Mouse (Mus musculus) liver, adult 2 months (tissue): ENCODE data around the gene Myo1a. TPM values are rescaled to one million over a fixed set of nuclear protein-coding genes. Genes with fewer than 3 reads are reported as not detected.

Experiments used
- DNase-seq: peaks from one replicate; pipeline ENCODE4 v3.0.0-alpha.2; 2011; ENCODE audit warnings: low read depth, low spot score; ENCODE audit errors: extremely low read depth
- H3K27ac ChIP-seq: fragments of 200-500 bp; replicated peaks from 2 replicates; pipeline ENCODE4 v1.5.1; 2012; ENCODE audit warnings: low read depth, mild to moderate bottlenecking, control low read depth, inconsistent platforms, low read length; ENCODE audit not compliant: insufficient read depth
- H3K27me3 ChIP-seq: fragments of 200-500 bp; 2 replicates; pipeline ENCODE4 v1.6.1; 2012; ENCODE audit warnings: mild to moderate bottlenecking, moderate library complexity, low read length, inconsistent platforms; ENCODE audit not compliant: control insufficient read depth, insufficient read depth
- H3K36me3 ChIP-seq: fragments of 200-500 bp; 2 replicates; pipeline ENCODE4 v1.6.1; 2012; ENCODE audit warnings: low read length, inconsistent platforms; ENCODE audit not compliant: control insufficient read depth, insufficient read depth
- H3K4me1 ChIP-seq: fragments of 200-500 bp; 2 replicates; pipeline ENCODE4 v1.6.1; 2011; ENCODE audit warnings: low read length; ENCODE audit not compliant: control insufficient read depth, insufficient read depth
- H3K4me3 ChIP-seq: fragments of 200-500 bp; 2 replicates; pipeline ENCODE4 v1.5.1; 2011; ENCODE audit warnings: low read depth, mild to moderate bottlenecking, control low read depth, low read length, moderate library complexity; ENCODE audit not compliant: insufficient read depth
- H3K79me2 ChIP-seq: fragments of 200-500 bp; 2 replicates; pipeline ENCODE4 v1.6.1; 2012; ENCODE audit warnings: inconsistent platforms, mild to moderate bottlenecking, low read length, moderate library complexity; ENCODE audit not compliant: control insufficient read depth, insufficient read depth
- H3K9ac ChIP-seq: fragments of 200-500 bp; 2 replicates; pipeline ENCODE4 v1.6.1; 2012; ENCODE audit warnings: low read depth, mild to moderate bottlenecking, control low read depth, inconsistent platforms, low read length
- CTCF ChIP-seq: fragments of 200-500 bp; IDR thresholded peaks from 2 replicates; pipeline ENCODE4 v1.5.1; 2011; ENCODE audit warnings: low read depth, low read length, control low read depth
- POLR2A ChIP-seq: fragments of 200-500 bp; IDR thresholded peaks from 2 replicates; pipeline ENCODE4 v1.6.1; 2011; ENCODE audit warnings: low read length, control low read depth; ENCODE audit not compliant: insufficient read depth; ENCODE audit errors: extremely low read depth
- WGBS: fragments of 180-500 bp; shearing (Covaris S2); methylation state at CpG from one replicate; pipeline ENCODE4 v1.1.7; 2018; 5-methylcytosine and 5-hydroxymethylcytosine counted together
- polyA plus RNA-seq: library from polyadenylated mRNA; depleted of rRNA; stranded (reverse); fragments of >200 nt; gene quantifications from 2 replicates; pipeline ENCODE4 v1.2.3, GENCODE M21; 2012
- total RNA-seq: library from RNA; depleted of rRNA; stranded (reverse); fragments of >200 nt; gene quantifications from 2 replicates; pipeline ENCODE4 v1.2.3, GENCODE M21; 2014

Myo1a gene
- total and polyA plus RNA-seq, 2 experiments = 0.02 to 0.18 TPM

- Histone ChIP-seq H3K27ac (no peak overlapping the region), H3K9ac (no peak overlapping the region), H3K27me3 (no peaks in the 10 kb centered on the region), H3K4me3 (no peak overlapping the region), H3K36me3 (peaks cover 3% of the 10 kb centered on the region), H3K79me2 (no peaks in the 10 kb centered on the region), H3K4me1 (no peaks in the 10 kb centered on the region)
- TF ChIP-seq CTCF (no peak), POLR2A (no peak)
- DNase-seq = no peak
- 37% methylated on average over 1 of the region's 1 CpGs for WGBS
These were observed 13.9 kb upstream of the Myo1a start for GRCm38 (mm10) chr10:127691053-127691452.

- H3K4me3 ChIP-seq = no peak overlapping the region
- no peak for TF ChIP-seq POLR2A
- TF ChIP-seq CTCF = peak; percentile 47
- H3K36me3 ChIP-seq = peaks cover 1% of the 10 kb centered on the region; the same call in 1 of the 2 replicates
- peak; percentile 39 for DNase-seq
- H3K79me2 ChIP-seq = no peaks in the 10 kb centered on the region
- no peaks in the 10 kb centered on the region for H3K4me1 ChIP-seq
- H3K27ac ChIP-seq = no peak overlapping the region
- H3K9ac ChIP-seq = no peak overlapping the region
- WGBS = 41% methylated on average over 2 of the region's 2 CpGs
- no peaks in the 10 kb centered on the region for H3K27me3 ChIP-seq
These were observed 10.3 kb upstream of the Myo1a start for GRCm38 (mm10) chr10:127694636-127695035.

- no peak for DNase-seq
- Histone ChIP-seq H3K4me1 (no peaks in the 10 kb centered on the region), H3K36me3 (peaks cover 1% of the 10 kb centered on the region; the same call in 1 of the 2 replicates), H3K27me3 (no peaks in the 10 kb centered on the region), H3K79me2 (no peaks in the 10 kb centered on the region), H3K4me3 (no peak overlapping the region), H3K27ac (no peak overlapping the region), H3K9ac (no peak overlapping the region)
- 95% methylated on average over 7 of the region's 7 CpGs for WGBS
- no peak for TF ChIP-seq CTCF
- no peak for TF ChIP-seq POLR2A
These were observed 9.2 kb upstream of the Myo1a start for GRCm38 (mm10) chr10:127695775-127696174.

- 96% methylated on average over 7 of the region's 7 CpGs for WGBS
- no peak for DNase-seq
- no peak overlapping the region for H3K27ac ChIP-seq
- no peaks in the 10 kb centered on the region for H3K27me3 ChIP-seq
- peaks cover 1% of the 10 kb centered on the region; the same call in 1 of the 2 replicates for H3K36me3 ChIP-seq
- no peak overlapping the region for H3K4me3 ChIP-seq
- no peak overlapping the region for H3K9ac ChIP-seq
- no peaks in the 10 kb centered on the region for H3K4me1 ChIP-seq
- TF ChIP-seq POLR2A = no peak
- no peaks in the 10 kb centered on the region for H3K79me2 ChIP-seq
These were observed 6.0 kb upstream of the Myo1a start for GRCm38 (mm10) chr10:127698966-127699365.

GRCm38 (mm10) chr10:127703299-127703698 lies 1.7 kb upstream of the Myo1a start:
- H3K4me1 ChIP-seq = no peaks in the 10 kb centered on the region
- H3K4me3 ChIP-seq = no peak overlapping the region
- 46% methylated on average over 4 of the region's 4 CpGs for WGBS
- H3K79me2 ChIP-seq = no peaks in the 10 kb centered on the region
- TF ChIP-seq CTCF = no peak
- TF ChIP-seq POLR2A = no peak
- no peaks in the 10 kb centered on the region for H3K36me3 ChIP-seq
- H3K27ac ChIP-seq = no peak overlapping the region
- no peaks in the 10 kb centered on the region for H3K27me3 ChIP-seq
- H3K9ac ChIP-seq = no peak overlapping the region
- DNase-seq = no peak

GRCm38 (mm10) chr10:127704293-127704692 lies 677 bp upstream of the Myo1a start:
- H3K4me3 ChIP-seq = no peak overlapping the region
- no peaks in the 10 kb centered on the region for H3K79me2 ChIP-seq
- H3K27me3 ChIP-seq = no peaks in the 10 kb centered on the region
- no peak for DNase-seq
- no peak overlapping the region for H3K27ac ChIP-seq
- no peaks in the 10 kb centered on the region for H3K36me3 ChIP-seq
- no peak for TF ChIP-seq CTCF
- no peak for TF ChIP-seq POLR2A
- H3K4me1 ChIP-seq = no peaks in the 10 kb centered on the region
- WGBS = 42% methylated on average over 2 of the region's 2 CpGs
- no peak overlapping the region for H3K9ac ChIP-seq
